Mouse (Mus musculus): Measurements from ENCODE around the gene Grid2.
A peak's percentile ranks its signal among the peaks of the same experiment; 100 is the strongest.

Grid2 gene

DNA sequence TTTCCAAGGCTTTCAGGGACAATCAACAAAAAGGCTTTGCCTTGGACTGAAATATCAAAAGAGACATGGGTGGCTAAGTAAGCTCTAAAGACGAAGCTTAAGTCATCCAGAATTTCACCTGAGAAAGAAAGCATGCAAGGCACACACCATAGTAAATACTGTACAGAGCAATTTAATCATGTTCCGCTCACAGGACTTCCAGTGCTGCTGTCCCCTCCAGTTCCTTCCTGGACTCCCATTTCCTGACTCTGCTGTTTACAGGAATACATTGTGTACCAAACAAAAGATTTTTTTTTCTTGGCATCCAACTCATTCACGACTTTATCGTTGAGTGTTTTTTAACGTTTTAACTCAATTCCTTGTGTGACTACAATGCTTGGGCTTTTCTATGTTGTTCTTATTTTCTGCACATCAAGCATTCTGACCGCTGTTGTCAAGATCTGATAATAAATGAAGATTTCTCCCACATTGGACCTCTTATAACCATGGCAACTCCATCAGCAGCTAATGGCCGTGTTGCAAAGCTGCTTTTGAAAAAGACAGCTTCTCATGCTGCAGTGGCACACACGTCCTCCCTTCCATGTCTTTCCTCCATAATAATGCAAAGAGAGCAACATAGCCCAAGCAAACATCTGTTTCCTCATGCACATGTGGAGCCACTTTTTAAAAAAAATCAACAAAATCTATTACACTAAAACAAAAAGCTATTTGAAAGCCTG lies 1361.9 kb downstream of the Grid2 start:
- DNase-seq: no peak

DNA sequence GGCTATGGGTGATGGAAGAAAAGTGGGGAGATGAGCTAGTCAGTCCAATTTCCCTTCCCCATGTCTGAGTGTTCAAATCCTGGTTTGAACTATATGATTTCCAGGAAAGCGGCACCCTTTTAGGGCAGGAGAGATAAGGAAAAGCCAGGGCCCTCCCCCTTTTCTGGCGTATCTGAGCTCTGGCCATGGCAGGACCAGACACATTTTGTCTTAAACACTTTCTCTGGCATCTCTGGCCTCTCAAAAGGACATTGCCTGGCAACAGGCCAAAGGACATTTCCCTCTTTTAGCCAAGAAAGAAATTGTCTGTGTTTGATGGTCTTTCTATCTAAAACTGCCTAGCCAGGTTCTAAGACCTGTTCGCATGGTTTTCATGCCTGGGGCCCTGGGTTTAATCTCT lies 1367.7 kb downstream of the Grid2 start:
- DNase-seq: no peak

DNA sequence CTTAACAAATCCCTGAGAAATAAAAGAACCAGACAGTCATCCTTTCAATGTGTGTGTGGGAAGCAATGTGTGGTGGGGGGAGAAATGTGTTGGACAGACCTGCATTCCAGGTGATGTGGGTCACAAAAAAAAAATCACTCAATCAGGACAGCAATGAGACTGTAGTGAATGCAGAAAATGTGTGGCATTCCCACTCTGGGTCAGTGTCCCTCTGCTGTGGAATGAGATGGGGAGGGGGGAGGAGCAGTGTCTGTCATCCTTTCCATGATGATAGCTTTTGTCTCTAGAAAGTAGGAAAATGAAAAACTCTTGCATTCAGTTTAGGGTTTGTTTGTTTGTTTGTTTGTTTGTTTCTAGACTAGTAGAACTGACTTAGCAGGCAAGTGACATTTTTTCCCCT lies 1392.0 kb downstream of the Grid2 start:
- DNase-seq: no peak

DNA sequence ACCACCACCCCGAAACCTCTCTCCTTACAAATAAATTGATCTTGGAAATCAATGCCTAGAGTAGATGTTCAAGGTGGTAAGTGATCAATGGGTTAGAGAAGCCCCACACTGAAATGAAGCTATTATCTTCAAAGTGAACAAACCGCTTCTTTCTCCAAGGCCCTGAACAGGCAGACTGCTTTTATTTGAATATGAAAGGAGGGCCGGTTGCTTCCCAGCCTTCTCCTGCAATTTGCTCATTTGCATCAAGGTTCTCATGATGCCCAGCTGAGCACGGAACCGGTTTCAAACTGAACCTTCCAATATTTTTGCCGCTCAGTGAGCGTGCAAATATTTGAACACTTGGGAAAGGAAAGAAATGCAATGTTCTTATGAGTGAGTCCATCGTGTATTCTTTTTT lies 1392.5 kb downstream of the Grid2 start:
- DNase-seq: no peak

DNA sequence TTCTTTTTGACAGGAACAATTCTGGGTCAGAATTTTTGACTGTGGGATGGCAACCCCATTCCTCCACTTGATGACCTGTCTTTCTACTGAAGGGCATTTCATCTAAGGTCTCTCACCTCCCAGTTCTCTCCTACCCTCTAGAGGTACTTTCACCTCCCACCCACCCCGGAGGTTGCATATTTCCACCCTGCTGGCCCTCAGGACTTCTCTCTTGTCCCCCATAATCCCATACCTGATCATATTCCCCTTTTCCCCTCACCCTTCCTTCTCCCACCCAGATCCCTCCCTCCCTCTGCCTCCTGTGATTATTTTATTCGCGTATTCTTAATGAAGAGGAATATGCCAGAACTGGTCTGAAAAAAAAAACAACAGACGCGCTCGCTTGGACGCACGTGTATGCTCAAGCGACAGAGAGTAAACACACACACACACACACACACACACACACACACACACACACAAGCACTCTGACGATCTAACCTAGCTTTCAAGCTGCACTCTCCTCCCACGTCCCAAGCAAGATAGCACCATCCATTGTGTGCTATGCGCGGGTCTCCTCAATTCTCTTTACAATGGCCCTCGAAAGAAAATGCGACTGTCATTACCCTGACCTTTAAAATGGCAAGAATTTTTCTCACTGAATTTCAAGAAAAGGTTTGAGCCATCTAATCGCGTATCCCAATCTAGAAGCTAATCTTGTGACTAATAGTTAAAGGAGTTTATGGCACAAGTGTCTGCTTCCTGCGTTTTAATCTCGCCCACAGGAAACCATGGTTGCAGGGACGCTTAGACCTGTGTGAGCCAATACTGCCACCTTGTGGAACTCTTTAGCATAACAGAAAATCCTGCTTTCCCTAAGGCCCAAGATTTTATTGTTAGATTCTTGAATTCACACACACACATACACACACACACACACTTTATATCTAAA lies 1393.9 kb downstream of the Grid2 start:
- DNase-seq: peak; percentile 88

DNA sequence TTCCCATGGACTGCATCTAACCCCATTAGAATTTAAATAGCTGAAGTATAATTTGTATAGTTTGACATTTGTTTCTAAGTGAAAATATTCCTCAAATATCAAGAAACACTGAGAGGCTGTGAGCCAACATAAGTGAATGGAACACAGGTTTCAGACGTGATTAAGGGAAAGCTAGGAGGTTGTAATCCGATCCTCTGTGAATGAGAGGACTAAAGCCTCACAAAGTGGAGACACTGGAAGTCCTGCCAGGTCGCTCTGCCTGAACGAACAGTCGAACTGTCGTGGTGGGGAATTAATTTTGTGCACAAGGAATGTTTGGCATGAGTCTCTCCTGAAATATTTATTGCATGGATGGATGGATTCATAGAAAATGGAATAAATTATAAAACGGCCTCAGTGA lies 1395.1 kb downstream of the Grid2 start:
- DNase-seq: no peak

DNA sequence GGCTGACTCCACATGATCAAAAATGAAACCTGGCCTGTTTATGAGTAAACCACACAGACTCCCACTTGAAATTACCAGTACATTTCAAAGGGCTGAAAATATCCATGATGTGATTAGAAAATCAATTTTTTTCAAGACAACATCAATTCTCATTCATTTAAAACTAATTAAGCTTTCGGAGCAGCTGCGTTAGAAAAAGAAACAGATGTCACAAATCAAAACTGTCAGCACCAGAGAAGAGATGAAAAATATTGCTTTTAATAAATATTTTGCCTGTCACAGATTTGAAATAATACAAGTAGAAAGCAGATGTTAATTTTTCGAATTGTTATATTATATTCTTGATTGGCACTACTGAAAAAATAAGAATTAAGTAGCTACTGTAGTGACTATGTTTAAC lies 1415.3 kb downstream of the Grid2 start:
- DNase-seq: no peak

DNA sequence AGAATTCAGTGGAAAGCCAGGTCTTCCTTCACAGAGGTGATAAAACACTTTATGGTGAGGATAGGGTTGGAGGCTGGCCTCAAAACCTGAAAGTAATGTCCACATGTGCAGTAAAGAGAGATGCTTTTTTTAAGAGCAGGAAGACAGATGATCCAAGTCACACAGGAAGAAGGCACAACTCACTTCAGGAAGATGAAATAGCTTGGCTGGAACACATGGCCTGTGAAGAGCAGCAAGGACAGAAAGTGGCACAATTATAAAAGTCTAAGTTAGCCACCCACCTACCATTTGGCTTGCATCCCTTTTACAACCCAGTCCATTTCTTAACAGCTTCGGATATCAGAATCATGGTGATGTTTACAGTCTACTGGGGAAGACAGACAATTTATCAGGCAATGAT lies 1423.1 kb downstream of the Grid2 start:
- no peak for DNase-seq

DNA sequence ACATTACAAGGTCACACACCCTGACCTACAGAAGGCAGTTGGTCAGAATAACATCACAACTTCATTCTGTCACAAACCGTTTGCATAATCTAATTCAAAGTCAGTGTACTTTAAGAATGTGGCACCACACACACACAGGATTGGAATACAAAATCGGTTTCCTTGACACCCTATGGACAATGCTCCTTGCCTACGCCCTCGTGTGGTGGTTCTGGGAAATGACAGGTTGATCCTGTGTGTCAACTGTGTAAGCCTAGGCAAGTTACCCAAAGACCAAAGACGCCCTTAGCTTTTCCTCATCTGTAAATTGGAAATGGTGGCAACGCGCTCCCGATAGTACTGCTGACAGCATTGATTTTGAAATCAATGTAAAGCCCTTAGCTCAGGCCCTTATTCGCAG lies 1428.3 kb downstream of the Grid2 start:
- peak; percentile 68 for DNase-seq

DNA sequence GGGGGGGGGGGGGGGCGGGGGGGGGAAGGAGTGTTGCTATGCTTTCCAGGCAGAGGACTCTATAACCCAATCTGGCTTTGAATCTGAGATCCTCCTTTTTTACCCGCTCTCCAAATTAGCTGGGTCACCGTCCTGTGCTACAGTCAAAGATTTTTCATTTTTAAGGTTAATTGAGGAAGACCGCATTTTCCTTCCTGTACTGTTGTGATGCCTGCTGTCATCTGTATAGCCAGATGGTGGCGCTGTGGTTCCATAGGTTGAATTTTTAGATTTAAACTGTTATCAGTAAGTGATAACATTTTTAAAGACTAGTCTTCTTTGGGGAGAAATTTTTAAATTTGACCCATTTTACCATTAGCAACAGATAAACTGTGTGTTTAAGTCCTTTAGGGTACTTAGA lies 1429.3 kb downstream of the Grid2 start:
- DNase-seq: peak; percentile 61

DNA sequence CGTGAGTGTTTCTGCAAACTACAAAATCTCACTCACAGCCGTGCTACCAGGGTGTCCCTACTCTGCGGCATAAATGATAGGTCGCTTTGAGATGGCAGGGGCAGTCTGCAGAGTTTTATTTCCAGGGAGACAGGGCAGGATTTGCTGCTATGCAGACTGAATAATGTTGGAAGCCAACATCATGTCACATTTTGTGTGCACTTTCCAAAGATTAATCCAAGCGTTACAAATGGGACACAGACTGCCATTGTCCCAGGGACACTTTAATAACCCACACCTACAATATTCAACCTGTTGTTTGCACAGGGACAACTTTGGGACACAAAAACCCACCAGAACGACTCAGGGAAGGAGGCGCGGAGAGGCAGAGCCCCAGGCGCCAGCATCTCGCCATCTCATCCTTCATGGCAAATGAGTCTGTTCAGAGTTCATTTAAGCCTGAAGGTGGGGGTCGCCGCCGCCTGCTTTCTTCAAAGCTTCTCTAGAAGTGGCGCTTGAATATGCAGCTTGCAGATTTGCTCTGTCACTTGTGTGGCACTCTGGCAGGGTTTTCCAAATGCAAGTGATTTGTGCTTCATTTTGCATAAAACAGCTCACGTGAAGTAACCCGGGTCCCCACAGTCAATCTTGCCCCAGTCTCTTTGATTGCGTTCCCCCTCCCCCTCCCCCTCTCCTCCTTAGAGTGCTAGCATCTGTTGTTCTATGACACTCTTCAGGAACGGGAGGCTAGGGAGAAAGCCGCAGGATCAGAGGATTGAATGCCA lies 1432.7 kb downstream of the Grid2 start:
- peak; percentile 64 for DNase-seq

DNA sequence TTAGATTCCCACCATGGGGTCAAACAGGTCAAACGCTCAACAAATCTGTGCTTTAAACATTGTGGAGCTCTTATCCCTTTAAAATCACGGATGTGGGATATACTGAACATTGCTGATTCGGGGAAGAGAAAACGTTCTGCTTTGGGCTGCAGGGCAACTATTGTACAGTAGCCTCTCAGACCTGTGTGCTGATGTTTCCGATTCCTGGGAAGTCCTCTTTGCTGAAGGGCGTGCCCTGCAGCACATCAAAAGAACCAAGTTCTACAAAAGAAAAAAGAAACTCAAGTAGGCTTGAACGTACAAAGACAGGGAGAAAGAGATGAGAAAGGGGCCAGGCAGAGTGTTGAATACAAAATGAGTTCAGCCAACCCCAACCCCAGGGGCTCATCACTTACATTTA lies 1439.0 kb downstream of the Grid2 start:
- no peak for DNase-seq

DNA sequence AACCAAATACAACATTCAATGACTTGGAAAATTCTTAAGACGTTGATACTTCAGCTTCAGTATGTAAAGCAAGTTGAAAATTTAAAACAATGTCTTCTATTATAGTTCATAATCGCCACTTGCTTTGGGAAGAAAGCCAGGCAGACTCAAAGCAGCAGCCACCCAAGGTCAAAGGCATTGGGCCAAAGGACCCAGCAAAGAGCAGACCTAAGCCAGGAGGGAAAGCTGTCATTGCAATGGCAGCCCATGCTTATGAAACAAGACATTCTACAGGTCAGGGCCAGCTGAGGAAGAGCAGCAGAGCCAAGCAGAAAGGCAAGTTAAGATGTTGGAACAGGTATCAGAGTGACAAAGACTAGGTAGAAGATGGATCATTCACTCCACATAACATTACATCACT lies 1448.0 kb downstream of the Grid2 start:
- no peak for DNase-seq

DNA sequence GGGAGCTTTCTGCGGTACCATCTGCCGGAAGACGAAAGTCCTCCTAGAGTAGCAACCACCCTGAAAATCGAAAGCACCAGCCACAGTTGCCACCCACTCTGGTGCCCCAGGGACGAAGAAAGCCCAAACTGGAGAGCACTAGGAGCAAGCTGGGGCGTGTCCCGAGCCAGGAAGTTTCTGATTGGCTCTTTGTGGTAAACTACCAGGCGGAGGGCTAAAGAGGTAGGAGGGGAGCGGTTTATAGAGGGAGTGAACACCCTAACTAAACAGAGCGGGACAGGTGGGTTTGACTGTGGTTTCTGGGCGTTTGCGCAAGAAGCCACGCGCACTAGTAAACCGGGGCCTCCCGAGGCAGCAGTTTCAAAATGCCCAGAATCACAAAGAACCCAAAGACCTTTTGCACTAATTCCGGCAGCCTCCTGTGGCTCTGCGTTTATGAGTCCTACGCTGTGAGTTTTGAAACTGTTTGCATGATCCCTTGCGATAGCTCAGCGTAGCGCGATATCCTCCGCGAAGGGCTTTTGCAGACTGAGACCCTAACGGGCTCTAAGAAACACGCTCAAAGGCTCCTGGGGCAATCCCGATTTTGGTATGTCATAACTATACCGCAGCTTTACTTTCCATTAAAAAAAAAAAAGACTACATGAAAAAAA lies 1472.2 kb downstream of the Grid2 start:
- DNase-seq: peak; percentile 49

DNA sequence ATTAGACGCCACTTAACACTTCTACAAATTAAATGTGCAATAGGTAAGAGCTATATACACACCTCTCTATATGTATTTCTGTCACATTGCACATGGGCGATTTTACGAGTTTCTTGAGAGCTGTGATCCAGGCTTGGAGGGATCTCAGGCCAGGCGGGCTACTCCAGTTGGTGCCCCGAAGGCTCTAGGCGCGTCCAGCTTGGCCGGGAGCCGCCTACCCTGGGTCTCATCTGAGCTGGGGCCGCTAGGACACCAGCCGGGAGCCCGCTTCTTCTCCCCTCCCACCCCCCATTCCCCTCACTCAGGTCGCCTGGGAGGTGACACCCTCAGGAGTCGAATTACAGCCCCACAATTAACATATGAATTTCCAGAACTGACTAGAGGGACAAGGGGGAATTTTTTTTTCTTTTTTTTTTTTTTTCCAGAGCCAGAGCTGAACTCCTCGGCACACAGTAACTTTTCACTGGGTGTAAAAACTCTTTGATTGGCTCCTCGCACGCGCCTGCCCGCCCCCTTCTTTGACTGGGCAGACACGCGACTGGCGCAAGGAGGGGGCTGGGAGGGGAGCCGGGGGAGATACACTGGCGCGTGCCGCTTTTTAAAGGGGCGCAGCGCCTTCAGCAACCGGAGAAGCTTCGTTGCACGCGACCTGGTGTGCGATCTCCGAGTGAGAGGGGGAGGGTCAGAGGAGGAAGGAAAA lies 1473.0 kb downstream of the Grid2 start, which contains the start of gene Atoh1:
Gene Atoh1 (plus strand): TSS at position 627 of the 700 bp plus-strand sequence.
- peak; percentile 72 for DNase-seq

DNA sequence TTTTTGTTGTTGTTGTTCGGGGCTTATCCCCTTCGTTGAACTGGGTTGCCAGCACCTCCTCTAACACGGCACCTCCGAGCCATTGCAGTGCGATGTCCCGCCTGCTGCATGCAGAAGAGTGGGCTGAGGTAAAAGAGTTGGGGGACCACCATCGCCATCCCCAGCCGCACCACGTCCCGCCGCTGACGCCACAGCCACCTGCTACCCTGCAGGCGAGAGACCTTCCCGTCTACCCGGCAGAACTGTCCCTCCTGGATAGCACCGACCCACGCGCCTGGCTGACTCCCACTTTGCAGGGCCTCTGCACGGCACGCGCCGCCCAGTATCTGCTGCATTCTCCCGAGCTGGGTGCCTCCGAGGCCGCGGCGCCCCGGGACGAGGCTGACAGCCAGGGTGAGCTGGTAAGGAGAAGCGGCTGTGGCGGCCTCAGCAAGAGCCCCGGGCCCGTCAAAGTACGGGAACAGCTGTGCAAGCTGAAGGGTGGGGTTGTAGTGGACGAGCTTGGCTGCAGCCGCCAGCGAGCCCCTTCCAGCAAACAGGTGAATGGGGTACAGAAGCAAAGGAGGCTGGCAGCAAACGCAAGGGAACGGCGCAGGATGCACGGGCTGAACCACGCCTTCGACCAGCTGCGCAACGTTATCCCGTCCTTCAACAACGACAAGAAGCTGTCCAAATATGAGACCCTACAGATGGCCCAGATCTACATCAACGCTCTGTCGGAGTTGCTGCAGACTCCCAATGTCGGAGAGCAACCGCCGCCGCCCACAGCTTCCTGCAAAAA lies 1473.7 kb downstream of the Grid2 start:
- DNase-seq: peak; percentile 60

DNA sequence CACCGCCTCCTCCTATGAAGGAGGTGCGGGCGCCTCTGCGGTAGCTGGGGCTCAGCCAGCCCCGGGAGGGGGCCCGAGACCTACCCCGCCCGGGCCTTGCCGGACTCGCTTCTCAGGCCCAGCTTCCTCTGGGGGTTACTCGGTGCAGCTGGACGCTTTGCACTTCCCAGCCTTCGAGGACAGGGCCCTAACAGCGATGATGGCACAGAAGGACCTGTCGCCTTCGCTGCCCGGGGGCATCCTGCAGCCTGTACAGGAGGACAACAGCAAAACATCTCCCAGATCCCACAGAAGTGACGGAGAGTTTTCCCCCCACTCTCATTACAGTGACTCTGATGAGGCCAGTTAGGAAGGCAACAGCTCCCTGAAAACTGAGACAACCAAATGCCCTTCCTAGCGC lies 1474.4 kb downstream of the Grid2 start:
- peak; percentile 46 for DNase-seq

DNA sequence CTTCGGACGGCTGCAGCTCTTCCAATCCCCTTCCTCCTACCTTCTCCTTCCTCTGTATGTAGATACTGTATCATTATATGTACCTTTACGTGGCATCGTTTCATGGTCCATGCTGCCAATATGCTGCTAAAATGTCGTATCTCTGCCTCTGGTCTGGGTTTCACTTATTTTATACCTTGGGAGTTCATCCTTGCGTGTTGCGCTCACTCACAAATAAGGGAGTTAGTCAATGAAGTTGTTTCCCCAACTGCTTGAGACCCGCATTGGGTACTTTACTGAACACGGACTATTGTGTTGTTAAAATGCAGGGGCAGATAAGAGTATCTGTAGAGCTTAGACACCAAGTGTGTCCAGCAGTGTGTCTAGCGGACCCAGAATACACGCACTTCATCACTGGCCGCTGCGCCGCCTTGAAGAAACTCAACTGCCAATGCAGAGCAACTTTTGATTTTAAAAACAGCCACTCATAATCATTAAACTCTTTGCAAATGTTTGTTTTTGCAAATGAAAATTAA lies 1474.9 kb downstream of the Grid2 start:
- peak; percentile 23 for DNase-seq

DNA sequence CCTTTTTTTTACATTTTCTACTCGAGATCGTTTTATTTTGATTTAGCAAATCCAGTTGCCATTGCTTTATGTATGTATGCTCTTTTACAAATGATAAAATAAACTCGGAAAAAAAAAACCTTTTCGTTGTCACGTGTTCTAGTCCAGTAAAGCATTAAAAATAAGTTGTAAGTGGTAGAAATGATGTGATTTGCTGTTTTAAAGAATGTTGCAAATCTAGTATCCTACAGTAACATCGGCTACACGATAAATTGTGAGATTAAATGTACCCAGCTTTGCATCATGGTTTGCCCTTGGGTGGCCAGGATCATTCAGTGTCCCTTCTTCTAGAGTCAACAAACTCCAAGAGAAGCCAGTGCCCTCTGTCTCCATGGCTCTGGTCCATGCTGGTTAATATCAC lies 1475.5 kb downstream of the Grid2 start:
- no peak for DNase-seq

DNA sequence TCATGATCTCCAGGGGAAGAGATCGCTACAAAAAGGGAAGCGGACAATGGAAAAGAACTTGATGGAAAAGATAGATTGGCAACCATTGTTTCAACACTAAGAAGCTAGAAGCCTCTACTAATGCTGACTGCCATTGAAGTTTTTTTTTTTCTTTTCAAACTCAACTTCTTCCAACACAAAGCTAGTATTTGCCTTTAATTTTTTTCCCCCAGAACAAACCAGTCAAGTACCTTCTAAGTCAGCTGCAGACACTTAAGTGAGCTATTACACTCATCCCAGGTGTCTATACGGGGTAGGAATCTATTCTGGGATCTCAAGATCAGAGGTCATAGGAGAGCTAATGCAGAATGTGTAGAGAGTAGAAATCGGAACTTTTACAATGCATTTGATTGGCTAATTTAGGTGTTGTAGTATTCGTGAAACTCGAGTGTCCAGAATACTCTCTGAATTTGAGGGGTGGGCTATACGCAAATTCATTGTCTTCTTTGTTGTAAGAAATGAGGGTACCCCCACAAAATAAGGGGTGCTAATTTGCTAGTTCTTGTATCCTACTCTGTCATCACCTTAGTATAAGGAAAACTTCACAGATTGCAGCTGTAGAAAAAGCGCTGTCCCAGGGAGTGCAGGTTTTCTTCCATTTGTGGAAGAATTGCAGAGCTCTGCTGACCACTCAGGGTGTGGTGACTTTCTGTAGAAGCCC lies 1476.1 kb downstream of the Grid2 start:
- no peak for DNase-seq

Measured in retina, postnatal 1 day (tissue).